Mouse (Mus musculus) embryonic facial prominence, embryonic 13.5 days (tissue): ENCODE measurements around the gene Fcamr. TPM values are rescaled to one million over a fixed set of nuclear protein-coding genes. Genes with fewer than 3 reads are reported as not detected.

Source experiments
- ATAC-seq: fragments of 200-750 bp; cut with Nextera tagmentation; 2 replicates; pipeline ENCODE4 v1.8.0; 2017; ENCODE audit warnings: low read depth; ENCODE audit not compliant: insufficient number of reproducible peaks, insufficient read depth, low FRiP score, low TSS enrichment
- H3K27ac ChIP-seq: fragments of 300-500 bp; sonication (generic); 2 replicates; pipeline ENCODE4 v1.5.1; 2015; ENCODE audit warnings: moderate library complexity, mild to moderate bottlenecking, inconsistent platforms
- H3K27me3 ChIP-seq: fragments of 300-500 bp; sonication (generic); 2 replicates; pipeline ENCODE4 v1.6.1; 2015; ENCODE audit warnings: mild to moderate bottlenecking, inconsistent platforms
- H3K36me3 ChIP-seq: fragments of 300-500 bp; sonication (generic); 2 replicates; pipeline ENCODE4 v1.6.1; 2015; ENCODE audit warnings: mild to moderate bottlenecking, inconsistent platforms
- H3K4me1 ChIP-seq: fragments of 300-500 bp; sonication (generic); 2 replicates; pipeline ENCODE4 v1.6.1; 2015; ENCODE audit warnings: inconsistent platforms
- H3K4me2 ChIP-seq: fragments of 300-500 bp; sonication (generic); 2 replicates; pipeline ENCODE4 v1.6.1; 2015; ENCODE audit warnings: moderate library complexity, mild to moderate bottlenecking, inconsistent platforms
- H3K4me3 ChIP-seq: fragments of 300-500 bp; sonication (generic); 2 replicates; pipeline ENCODE4 v1.5.1; 2015; ENCODE audit warnings: mild to moderate bottlenecking, inconsistent platforms
- H3K9ac ChIP-seq: fragments of 300-500 bp; sonication (generic); 2 replicates; pipeline ENCODE4 v1.6.1; 2015; ENCODE audit warnings: mild to moderate bottlenecking, inconsistent platforms
- H3K9me3 ChIP-seq: fragments of 300-500 bp; sonication (generic); 2 replicates; pipeline ENCODE4 v1.6.1; 2016; ENCODE audit warnings: inconsistent platforms
- WGBS: fragments of 180-500 bp; shearing (Covaris S2); methylation state at CpG from one replicate; pipeline ENCODE4 v1.1.7; 2015; ENCODE audit warnings: mixed read lengths; 5-methylcytosine and 5-hydroxymethylcytosine counted together
- polyA plus RNA-seq: library from polyadenylated mRNA; unstranded; fragments of >200 nt; fragmentation: Nextera tagmentation; extraction: Ambion mirVana; gene quantifications from 2 replicates; pipeline ENCODE4 v1.2.1, GENCODE M21; 2015

Gene Fcamr
- polyA plus RNA-seq, 1 experiment from 2014 or later, result not detected

GRCm38 (mm10) chr1:130810906-130811305 lies 10.2 kb downstream of the Fcamr start:
- ATAC-seq, result no peak
- WGBS, result 86% methylated on average over 3 of the region's 3 CpGs

GRCm38 (mm10) chr1:130811316-130811715 lies 10.6 kb downstream of the Fcamr start:
- no peak for ATAC-seq
- H3K27me3 ChIP-seq, result no peaks in the 10 kb centered on the region
- no peak overlapping the region for H3K4me3 ChIP-seq
- H3K27ac ChIP-seq, result no peak overlapping the region
- no peaks in the 10 kb centered on the region for H3K36me3 ChIP-seq
- H3K4me2 ChIP-seq, result no peak overlapping the region
- 73% methylated on average over 17 of the region's 17 CpGs for WGBS
- H3K9me3 ChIP-seq, result no peaks in the 10 kb centered on the region
- H3K4me1 ChIP-seq, result no peaks in the 10 kb centered on the region
- no peak overlapping the region for H3K9ac ChIP-seq

More at GRCm38 (mm10) chr1:130810906-130811305, 10.2 kb downstream of the Fcamr start:
- H3K27ac ChIP-seq, result no peak overlapping the region
- no peaks in the 10 kb centered on the region for H3K27me3 ChIP-seq
- H3K9me3 ChIP-seq, result no peaks in the 10 kb centered on the region
- no peak overlapping the region for H3K4me3 ChIP-seq
- no peaks in the 10 kb centered on the region for H3K36me3 ChIP-seq
- no peak overlapping the region for H3K4me2 ChIP-seq
- H3K9ac ChIP-seq, result no peak overlapping the region
- H3K4me1 ChIP-seq, result no peaks in the 10 kb centered on the region

GRCm38 (mm10) chr1:130819737-130820136 lies 19.0 kb downstream of the Fcamr start:
- H3K4me2 ChIP-seq, result no peak overlapping the region
- WGBS, result 56% methylated on average over 1 of the region's 1 CpGs

GRCm38 (mm10) chr1:130820316-130821148 lies 19.8 kb downstream of the Fcamr start:
- Histone ChIP-seq H3K9ac (no peak overlapping the region), H3K27ac (no peak overlapping the region), H3K27me3 (no peaks in the 10 kb centered on the region), H3K4me3 (no peak overlapping the region), H3K4me1 (no peaks in the 10 kb centered on the region), H3K36me3 (no peaks in the 10 kb centered on the region), H3K9me3 (no peaks in the 10 kb centered on the region), H3K4me2 (no peak overlapping the region)
- ATAC-seq, result no peak
- WGBS, result 78% methylated on average over 7 of the region's 7 CpGs

More at GRCm38 (mm10) chr1:130819737-130820136, 19.0 kb downstream of the Fcamr start:
- H3K27me3 ChIP-seq, result no peaks in the 10 kb centered on the region
- no peaks in the 10 kb centered on the region for H3K9me3 ChIP-seq
- no peak overlapping the region for H3K27ac ChIP-seq
- H3K4me3 ChIP-seq, result no peak overlapping the region
- H3K36me3 ChIP-seq, result no peaks in the 10 kb centered on the region
- no peak overlapping the region for H3K9ac ChIP-seq
- no peaks in the 10 kb centered on the region for H3K4me1 ChIP-seq
- ATAC-seq, result no peak

GRCm38 (mm10) chr1:130821149-130821471 lies 20.4 kb downstream of the Fcamr start:
- Histone ChIP-seq H3K4me3 (no peak overlapping the region), H3K4me2 (no peak overlapping the region), H3K4me1 (no peaks in the 10 kb centered on the region), H3K27ac (no peak overlapping the region), H3K9me3 (no peaks in the 10 kb centered on the region), H3K27me3 (no peaks in the 10 kb centered on the region), H3K36me3 (no peaks in the 10 kb centered on the region), H3K9ac (no peak overlapping the region)
- 77% methylated on average over 2 of the region's 2 CpGs for WGBS
- no peak for ATAC-seq

GRCm38 (mm10) chr1:130821911-130822625 lies 21.4 kb downstream of the Fcamr start:
- WGBS, result 83% methylated on average over 9 of the region's 9 CpGs
- ATAC-seq, result no peak

GRCm38 (mm10) chr1:130826448-130826847 lies 25.7 kb downstream of the Fcamr start, which contains the start of gene Pigr:
Gene Pigr, plus strand, starts transcription at chr1:130826684.
- 84% methylated on average over 5 of the region's 5 CpGs for WGBS
- Histone ChIP-seq H3K4me3 (no peak within 1 kb of the TSS), H3K4me2 (no peak within 1 kb of the TSS), H3K27me3 (no peaks in the 10 kb centered on the region), H3K27ac (no peak within 1 kb of the TSS), H3K9me3 (no peaks in the 10 kb centered on the region), H3K4me1 (no peaks in the 10 kb centered on the region), H3K36me3 (no peaks in the 10 kb centered on the region), H3K9ac (no peak within 1 kb of the TSS)
- ATAC-seq, result no peak

More at GRCm38 (mm10) chr1:130821911-130822625, 21.4 kb downstream of the Fcamr start:
- H3K36me3 ChIP-seq, result no peaks in the 10 kb centered on the region
- no peaks in the 10 kb centered on the region for H3K9me3 ChIP-seq
- H3K27me3 ChIP-seq, result no peaks in the 10 kb centered on the region
- H3K4me1 ChIP-seq, result no peaks in the 10 kb centered on the region
- H3K9ac ChIP-seq, result no peak overlapping the region
- no peak overlapping the region for H3K4me2 ChIP-seq
- H3K27ac ChIP-seq, result no peak overlapping the region
- no peak overlapping the region for H3K4me3 ChIP-seq

GRCm38 (mm10) chr1:130828656-130829055 lies 28.0 kb downstream of the Fcamr start:
- Histone ChIP-seq H3K4me3 (no peak overlapping the region), H3K4me1 (no peaks in the 10 kb centered on the region), H3K9ac (no peak overlapping the region), H3K4me2 (no peak overlapping the region), H3K27me3 (no peaks in the 10 kb centered on the region), H3K9me3 (no peaks in the 10 kb centered on the region), H3K36me3 (no peaks in the 10 kb centered on the region), H3K27ac (no peak overlapping the region)
- WGBS, result 74% methylated on average over 4 of the region's 4 CpGs
- no peak for ATAC-seq

- Histone ChIP-seq H3K36me3 (no peaks in the 10 kb centered on the region), H3K4me1 (no peaks in the 10 kb centered on the region), H3K9ac (no peak overlapping the region), H3K9me3 (no peaks in the 10 kb centered on the region), H3K27me3 (no peaks in the 10 kb centered on the region), H3K4me3 (no peak overlapping the region), H3K27ac (no peak overlapping the region), H3K4me2 (no peak overlapping the region)
- 77% methylated on average over 8 of the region's 8 CpGs for WGBS
- no peak for ATAC-seq
Measured at GRCm38 (mm10) chr1:130829906-130830830, 29.5 kb downstream of the Fcamr start.

- Histone ChIP-seq H3K4me3 (no peak overlapping the region), H3K4me1 (no peaks in the 10 kb centered on the region), H3K27ac (no peak overlapping the region), H3K27me3 (no peaks in the 10 kb centered on the region), H3K36me3 (no peaks in the 10 kb centered on the region), H3K4me2 (no peak overlapping the region), H3K9me3 (no peaks in the 10 kb centered on the region), H3K9ac (no peak overlapping the region)
- 73% methylated on average over 5 of the region's 5 CpGs for WGBS
- ATAC-seq, result no peak
Measured at GRCm38 (mm10) chr1:130832230-130833149, 31.8 kb downstream of the Fcamr start.
